Mouse (Mus musculus) forebrain, embryonic 15.5 days (tissue): ENCODE data around the gene Hivep2. TPM values are rescaled to one million over a fixed set of nuclear protein-coding genes. Genes with fewer than 3 reads are reported as not detected.

Source experiments
- ATAC-seq: fragments of 200-750 bp; cut with Nextera tagmentation; replicated peaks from 2 replicates; pipeline ENCODE4 v1.8.0; 2017; ENCODE audit warnings: mild to moderate bottlenecking, moderate TSS enrichment, moderate library complexity
- H3K27ac ChIP-seq: fragments of 300-500 bp; sonication (generic); replicated peaks from 2 replicates; pipeline ENCODE4 v1.5.1; 2015; ENCODE audit warnings: mild to moderate bottlenecking, inconsistent platforms
- H3K27me3 ChIP-seq: fragments of 300-500 bp; sonication (generic); 2 replicates; pipeline ENCODE4 v1.6.1; 2015; ENCODE audit warnings: inconsistent platforms
- H3K36me3 ChIP-seq: fragments of 300-500 bp; sonication (generic); 2 replicates; pipeline ENCODE4 v1.6.1; 2015; ENCODE audit warnings: mild to moderate bottlenecking, inconsistent platforms
- H3K4me1 ChIP-seq: fragments of 300-500 bp; sonication (generic); 2 replicates; pipeline ENCODE4 v1.6.1; 2015; ENCODE audit warnings: inconsistent platforms
- H3K4me2 ChIP-seq: fragments of 300-500 bp; sonication (generic); replicated peaks from 2 replicates; pipeline ENCODE4 v1.6.1; 2015; ENCODE audit warnings: mild to moderate bottlenecking, inconsistent platforms
- H3K4me3 ChIP-seq: fragments of 300-500 bp; sonication (generic); 2 replicates; pipeline ENCODE4 v1.5.1; 2015; ENCODE audit warnings: mild to moderate bottlenecking, inconsistent platforms
- H3K9ac ChIP-seq: fragments of 300-500 bp; sonication (generic); replicated peaks from 2 replicates; pipeline ENCODE4 v1.6.1; 2015; ENCODE audit warnings: mild to moderate bottlenecking, inconsistent platforms
- H3K9me3 ChIP-seq: fragments of 300-500 bp; sonication (generic); 2 replicates; pipeline ENCODE4 v1.6.1; 2016; ENCODE audit warnings: inconsistent platforms
- WGBS: fragments of 180-500 bp; shearing (Covaris S2); methylation state at CpG from one replicate; pipeline ENCODE4 v1.1.7; 2015; ENCODE audit warnings: mixed read lengths; 5-methylcytosine and 5-hydroxymethylcytosine counted together
- polyA plus RNA-seq: library from polyadenylated mRNA; unstranded; fragments of >200 nt; fragmentation: Nextera tagmentation; extraction: Ambion mirVana; gene quantifications from 2 replicates; pipeline ENCODE4 v1.2.1, GENCODE M21; 2015

The Hivep2 gene
- 27.1 and 28.3 TPM in 2 replicates for polyA plus RNA-seq

DNA sequence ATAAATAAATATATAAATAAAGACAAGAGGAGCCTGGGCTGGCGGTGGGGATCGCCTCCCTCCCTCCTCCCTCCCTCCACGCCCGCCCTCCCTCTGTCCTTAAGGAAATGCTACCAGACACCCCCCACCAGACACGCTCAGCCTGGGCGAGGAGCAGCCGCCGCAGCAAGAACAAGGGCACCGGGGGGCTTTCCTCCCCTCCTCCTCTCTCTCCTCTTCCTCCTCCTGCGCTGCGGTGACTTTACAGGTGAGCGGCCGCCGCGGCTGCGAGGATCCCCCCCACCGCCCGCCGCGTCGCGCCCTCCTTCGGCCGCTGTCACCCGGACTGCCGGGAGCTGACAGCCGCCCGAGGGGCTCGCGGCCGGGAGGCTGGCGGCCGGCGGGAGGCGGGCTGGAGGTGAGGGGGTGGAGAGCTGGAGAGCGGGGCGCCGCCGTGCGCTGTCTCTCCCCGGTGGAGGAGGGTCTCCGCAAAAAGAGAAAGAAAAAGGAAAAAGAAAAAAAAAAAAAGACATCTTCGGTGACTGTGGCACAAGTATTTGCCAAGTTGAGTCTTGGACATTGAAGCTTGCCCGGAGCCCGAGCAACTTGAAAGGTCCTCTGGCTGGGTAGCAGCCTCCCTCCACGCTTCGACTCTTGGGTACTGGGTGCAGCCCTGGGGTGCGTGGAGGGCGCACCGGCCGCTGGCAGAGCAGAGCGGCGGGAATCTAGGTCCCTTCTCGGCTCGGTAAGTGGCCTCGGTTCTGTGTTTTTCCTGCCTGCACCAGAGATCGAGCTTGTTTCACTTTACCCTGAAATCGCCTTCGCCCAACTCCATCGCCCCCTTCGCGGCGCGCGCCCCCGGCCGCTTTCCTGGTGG lies at the start of gene Hivep2:
Hivep2 (plus strand) TSS at position 102 of the 856 bp plus-strand sequence.
- Histone ChIP-seq H3K9me3 (no peaks in the 10 kb centered on the region), H3K4me1 (peaks cover 15% of the 10 kb centered on the region), H3K27ac (peak within 1 kb of the TSS; percentile 98), H3K4me2 (peak within 1 kb of the TSS; percentile 94), H3K9ac (peak within 1 kb of the TSS; percentile 84), H3K36me3 (no peaks in the 10 kb centered on the region), H3K4me3 (peak within 1 kb of the TSS; percentile 75), H3K27me3 (0 out of 2 replicates have a peak, but pooled peaks cover 5% of the 10 kb centered on the region)
- peak; percentile 42 for ATAC-seq
- WGBS: under 1% methylated on average over 60 of the region's 67 CpGs

DNA sequence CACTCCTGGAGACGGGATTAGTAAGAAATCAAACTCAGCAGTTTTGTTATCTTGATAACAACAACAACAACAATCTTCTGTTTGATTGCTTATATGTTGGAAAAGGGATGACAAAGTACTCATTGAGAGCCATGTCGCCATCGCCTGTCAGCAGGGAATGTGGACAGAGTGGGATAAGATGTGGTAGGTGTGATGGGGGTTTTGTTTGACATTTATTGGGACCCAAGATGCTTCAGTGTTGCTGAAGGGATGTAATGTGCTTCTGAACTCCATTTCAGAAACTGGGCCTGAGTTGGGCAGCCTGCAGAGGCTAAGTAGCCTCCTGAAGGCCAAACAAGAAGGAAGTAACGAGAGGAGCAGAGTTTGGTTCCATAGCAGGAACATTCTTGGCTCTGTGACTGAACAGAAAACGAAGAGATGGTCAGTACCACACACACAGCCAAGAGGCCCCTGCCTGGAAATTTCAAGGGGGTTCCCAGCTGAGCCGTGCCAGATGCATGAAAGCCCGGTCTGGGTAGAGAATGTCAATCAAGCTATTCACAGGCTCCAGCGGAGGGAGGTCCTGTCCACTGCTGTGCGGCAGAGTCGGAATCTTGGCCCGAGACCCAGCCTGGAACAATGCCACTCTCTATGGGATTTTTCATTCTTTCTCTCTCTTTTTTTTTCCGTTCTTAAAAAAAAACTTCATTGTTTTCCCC lies 49.1 kb upstream of the Hivep2 start:
- no peak overlapping the region for H3K4me3 ChIP-seq
- 0 out of 2 replicates have a peak overlapping the region, but pooled peaks have one; percentile 1 for H3K27ac ChIP-seq
- H3K4me2 ChIP-seq: peak overlapping the region; percentile 6; the same call in 1 of the 2 replicates
- H3K9ac ChIP-seq: no peak overlapping the region
- H3K36me3 ChIP-seq: no peaks in the 10 kb centered on the region
- peaks cover 7% of the 10 kb centered on the region for H3K4me1 ChIP-seq
- no peaks in the 10 kb centered on the region for H3K27me3 ChIP-seq
- ATAC-seq: peak; percentile 96
- 15% methylated on average over 12 of the region's 12 CpGs for WGBS
- H3K9me3 ChIP-seq: no peaks in the 10 kb centered on the region

DNA sequence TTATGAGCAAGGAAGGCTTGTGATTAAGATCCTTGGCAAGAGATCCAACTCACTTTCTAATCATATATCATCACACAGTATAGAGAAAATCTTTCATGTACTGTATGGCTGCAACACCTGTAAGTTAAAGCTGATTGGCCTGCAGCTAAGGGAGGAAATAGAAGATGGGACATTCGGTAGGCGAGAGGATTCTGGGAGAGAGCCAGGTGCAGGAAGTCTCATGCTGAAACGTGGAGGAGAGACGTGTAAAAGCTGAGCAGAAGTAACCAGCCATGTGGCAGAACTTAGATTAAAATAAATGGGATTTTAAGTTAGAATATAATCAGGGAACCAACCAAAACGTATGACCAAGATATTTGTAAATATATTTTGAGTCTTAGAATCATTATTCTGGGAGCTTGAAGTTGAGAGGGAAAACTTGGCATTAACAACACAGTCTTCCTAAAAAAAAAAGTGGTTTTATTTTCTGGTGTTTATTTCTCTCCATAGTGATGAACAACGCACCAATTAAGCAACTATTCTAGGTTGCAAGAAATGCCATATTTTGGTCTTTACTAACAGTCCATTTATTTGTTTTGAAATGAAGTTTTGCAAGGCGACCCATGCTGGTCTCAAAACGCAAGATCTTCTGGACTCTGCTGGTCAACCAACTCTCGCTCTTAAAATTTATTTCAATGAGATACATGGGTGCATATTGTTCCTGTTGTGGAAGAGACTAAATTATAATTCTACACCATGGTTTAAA lies 44.1 kb upstream of the Hivep2 start:
- no peak overlapping the region for H3K27ac ChIP-seq
- H3K4me2 ChIP-seq: no peak overlapping the region
- 85% methylated on average over 9 of the region's 9 CpGs for WGBS
- no peak overlapping the region for H3K4me3 ChIP-seq
- no peaks in the 10 kb centered on the region for H3K9me3 ChIP-seq
- H3K36me3 ChIP-seq: no peaks in the 10 kb centered on the region
- H3K27me3 ChIP-seq: no peaks in the 10 kb centered on the region
- no peak for ATAC-seq
- H3K4me1 ChIP-seq: peaks cover 3% of the 10 kb centered on the region
- H3K9ac ChIP-seq: no peak overlapping the region

DNA sequence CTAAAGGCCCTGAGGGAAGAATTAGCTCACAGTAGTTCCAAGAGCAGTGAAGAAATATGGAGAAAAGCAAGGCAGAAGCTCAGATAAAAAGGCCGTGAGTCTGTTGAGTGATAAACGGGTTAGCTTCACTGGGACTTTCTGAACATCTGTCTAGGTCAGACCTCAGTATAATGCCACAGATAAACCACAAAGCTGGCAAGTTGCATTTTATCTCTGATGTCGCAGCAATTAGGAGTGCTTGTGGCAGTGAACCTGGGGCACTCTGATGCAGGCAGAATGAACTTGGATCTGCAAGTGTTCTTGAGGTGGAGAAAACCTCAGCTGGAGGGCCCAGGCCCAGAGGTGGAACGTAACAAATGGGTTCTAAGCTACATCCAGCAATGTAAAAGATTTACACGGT lies 36.6 kb upstream of the Hivep2 start:
- no peak for ATAC-seq
- no peak overlapping the region for H3K4me2 ChIP-seq
- H3K36me3 ChIP-seq: no peaks in the 10 kb centered on the region
- no peak overlapping the region for H3K27ac ChIP-seq
- no peaks in the 10 kb centered on the region for H3K27me3 ChIP-seq
- H3K9me3 ChIP-seq: no peaks in the 10 kb centered on the region
- H3K4me1 ChIP-seq: no peaks in the 10 kb centered on the region
- no peak overlapping the region for H3K4me3 ChIP-seq
- no peak overlapping the region for H3K9ac ChIP-seq
- 87% methylated on average over 5 of the region's 5 CpGs for WGBS

DNA sequence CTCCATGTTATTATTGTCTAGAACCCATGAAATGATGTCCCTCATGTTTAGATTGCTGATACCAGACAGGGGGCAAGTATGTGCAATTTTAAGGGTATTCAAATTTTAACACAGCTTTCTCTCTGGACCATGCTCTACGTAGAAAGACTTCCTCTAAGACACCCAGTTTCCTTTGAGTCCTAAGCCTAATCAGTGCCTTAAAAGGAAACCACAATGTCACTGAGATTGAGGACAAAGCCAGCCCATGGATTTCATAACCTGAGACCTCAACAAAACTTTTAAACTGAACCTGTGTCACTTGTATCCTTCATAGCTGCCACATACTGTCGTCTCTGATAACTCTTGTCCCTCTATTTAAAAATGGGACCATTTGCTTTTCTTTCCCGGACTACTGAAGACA lies 33.7 kb upstream of the Hivep2 start:
- WGBS: 77% methylated on average over 3 of the region's 3 CpGs
- Histone ChIP-seq H3K4me3 (no peak overlapping the region), H3K27ac (no peak overlapping the region), H3K27me3 (no peaks in the 10 kb centered on the region), H3K4me1 (no peaks in the 10 kb centered on the region), H3K36me3 (no peaks in the 10 kb centered on the region), H3K9ac (no peak overlapping the region), H3K9me3 (no peaks in the 10 kb centered on the region), H3K4me2 (no peak overlapping the region)
- no peak for ATAC-seq

DNA sequence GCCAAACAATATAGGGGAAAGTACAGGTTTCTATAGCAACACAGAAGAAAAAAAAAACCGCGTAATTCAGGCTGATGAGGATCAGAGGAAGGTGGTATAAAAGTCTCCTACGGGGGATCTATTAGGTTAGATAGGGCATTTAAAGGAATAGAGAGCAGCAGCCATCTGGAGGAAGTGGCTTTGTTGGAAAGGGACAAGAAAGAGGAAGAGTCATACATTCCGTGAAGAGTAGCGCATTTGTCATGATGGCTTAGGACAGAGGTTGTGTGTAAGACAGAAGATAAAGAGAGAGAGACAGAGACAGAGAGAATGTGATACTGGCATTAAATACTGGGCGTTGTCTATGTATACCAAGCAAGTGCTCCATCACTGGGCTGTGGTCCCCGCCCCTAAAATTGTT lies 32.6 kb upstream of the Hivep2 start:
- 81% methylated on average over 7 of the region's 7 CpGs for WGBS
- Histone ChIP-seq H3K4me2 (no peak overlapping the region), H3K4me3 (no peak overlapping the region), H3K4me1 (no peaks in the 10 kb centered on the region), H3K27me3 (no peaks in the 10 kb centered on the region), H3K27ac (no peak overlapping the region), H3K9ac (no peak overlapping the region), H3K36me3 (no peaks in the 10 kb centered on the region), H3K9me3 (no peaks in the 10 kb centered on the region)
- ATAC-seq: no peak

DNA sequence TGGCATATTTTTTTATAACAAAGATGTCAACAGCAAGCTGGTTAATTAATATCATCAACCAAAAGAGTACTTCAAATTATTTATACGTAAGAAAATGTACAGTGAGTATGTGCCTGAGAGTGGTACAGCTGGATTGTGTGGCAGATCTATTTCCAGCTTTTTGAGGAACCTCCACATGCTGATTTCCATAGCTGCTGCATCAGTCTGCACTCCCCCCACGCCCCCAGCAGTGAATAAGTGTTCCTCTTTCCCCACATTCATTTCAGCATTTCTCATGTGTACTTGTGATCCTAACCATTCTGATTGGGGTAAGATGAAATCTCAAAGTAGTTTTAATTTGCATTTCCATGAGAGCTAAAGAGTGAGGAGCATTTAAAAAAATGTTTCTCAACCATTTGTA lies 30.2 kb upstream of the Hivep2 start:
- no peaks in the 10 kb centered on the region for H3K9me3 ChIP-seq
- no peak overlapping the region for H3K9ac ChIP-seq
- 71% methylated on average over 2 of the region's 2 CpGs for WGBS
- H3K4me1 ChIP-seq: no peaks in the 10 kb centered on the region
- H3K4me3 ChIP-seq: no peak overlapping the region
- no peaks in the 10 kb centered on the region for H3K36me3 ChIP-seq
- no peak overlapping the region for H3K4me2 ChIP-seq
- H3K27ac ChIP-seq: no peak overlapping the region
- no peak for ATAC-seq
- no peaks in the 10 kb centered on the region for H3K27me3 ChIP-seq

DNA sequence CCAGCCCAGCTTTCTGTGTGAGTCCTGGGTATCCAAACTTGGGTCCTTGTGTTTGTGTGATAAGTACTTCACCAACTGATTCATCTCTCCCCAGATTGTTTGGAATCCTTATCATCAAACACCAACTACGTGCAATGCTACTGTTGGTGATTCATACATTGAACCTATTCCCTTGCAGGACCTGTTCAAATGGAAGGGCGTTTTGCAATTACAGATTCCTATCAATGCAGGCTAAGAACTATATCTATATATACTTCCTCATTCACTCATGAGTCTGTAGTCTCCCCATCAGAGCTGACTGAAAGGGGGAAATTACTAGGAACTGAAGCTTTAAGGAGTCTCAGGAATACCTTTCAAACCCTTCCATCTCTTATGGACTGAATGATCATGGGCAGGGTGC lies 24.5 kb upstream of the Hivep2 start:
- Histone ChIP-seq H3K27ac (no peak overlapping the region), H3K27me3 (no peaks in the 10 kb centered on the region), H3K4me3 (no peak overlapping the region), H3K4me1 (no peaks in the 10 kb centered on the region), H3K9me3 (no peaks in the 10 kb centered on the region), H3K9ac (no peak overlapping the region), H3K36me3 (no peaks in the 10 kb centered on the region), H3K4me2 (no peak overlapping the region)
- no peak for ATAC-seq
- 94% methylated on average over 2 of the region's 2 CpGs for WGBS

DNA sequence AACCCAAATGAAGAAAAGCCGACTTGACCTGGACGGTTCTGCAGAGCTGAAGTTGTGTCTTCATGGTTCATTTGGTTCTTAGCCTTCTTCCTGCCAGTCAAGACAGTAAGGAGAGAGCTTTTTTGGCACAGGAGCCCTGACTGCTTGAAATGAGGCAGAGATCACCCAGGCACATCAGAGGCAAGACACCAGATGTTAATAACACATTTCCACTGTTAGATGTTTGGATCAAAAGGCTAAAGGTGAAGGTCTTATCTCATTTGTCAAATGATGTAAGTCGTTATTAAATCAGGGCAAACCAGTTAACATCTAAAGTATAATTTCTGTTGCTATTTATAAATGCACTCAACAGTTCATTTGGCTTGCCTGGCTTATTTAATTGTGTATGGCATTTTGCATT lies 22.2 kb upstream of the Hivep2 start:
- H3K4me1 ChIP-seq: no peaks in the 10 kb centered on the region
- H3K9me3 ChIP-seq: no peaks in the 10 kb centered on the region
- no peaks in the 10 kb centered on the region for H3K27me3 ChIP-seq
- H3K4me2 ChIP-seq: no peak overlapping the region
- no peak overlapping the region for H3K9ac ChIP-seq
- no peak overlapping the region for H3K4me3 ChIP-seq
- H3K27ac ChIP-seq: no peak overlapping the region
- no peak for ATAC-seq
- 46% methylated on average over 3 of the region's 3 CpGs for WGBS
- no peaks in the 10 kb centered on the region for H3K36me3 ChIP-seq

DNA sequence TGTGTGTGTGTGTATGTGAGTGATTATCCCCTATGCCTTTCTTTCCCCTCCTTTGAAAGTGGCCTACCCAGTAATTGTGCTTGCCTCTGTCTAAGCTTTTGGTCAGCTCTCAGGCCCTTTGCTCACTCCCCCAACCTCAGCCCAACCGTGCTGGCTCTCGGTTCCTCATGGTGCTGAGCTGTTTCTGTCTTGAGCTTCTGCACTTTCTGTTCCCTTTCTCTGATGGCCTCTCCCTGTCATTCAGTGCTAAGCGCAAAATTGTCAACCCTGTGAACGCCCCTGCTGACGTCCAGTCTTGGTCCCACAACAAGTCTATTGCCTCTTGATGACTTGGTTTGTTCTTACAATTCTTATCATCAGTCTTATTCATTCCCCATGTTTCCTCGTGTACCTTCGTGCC lies 19.4 kb upstream of the Hivep2 start:
- Histone ChIP-seq H3K4me1 (no peaks in the 10 kb centered on the region), H3K9me3 (no peaks in the 10 kb centered on the region), H3K9ac (no peak overlapping the region), H3K4me3 (no peak overlapping the region), H3K27ac (no peak overlapping the region), H3K36me3 (no peaks in the 10 kb centered on the region), H3K27me3 (no peaks in the 10 kb centered on the region), H3K4me2 (no peak overlapping the region)
- no peak for ATAC-seq
- WGBS: 51% methylated on average over 7 of the region's 7 CpGs

DNA sequence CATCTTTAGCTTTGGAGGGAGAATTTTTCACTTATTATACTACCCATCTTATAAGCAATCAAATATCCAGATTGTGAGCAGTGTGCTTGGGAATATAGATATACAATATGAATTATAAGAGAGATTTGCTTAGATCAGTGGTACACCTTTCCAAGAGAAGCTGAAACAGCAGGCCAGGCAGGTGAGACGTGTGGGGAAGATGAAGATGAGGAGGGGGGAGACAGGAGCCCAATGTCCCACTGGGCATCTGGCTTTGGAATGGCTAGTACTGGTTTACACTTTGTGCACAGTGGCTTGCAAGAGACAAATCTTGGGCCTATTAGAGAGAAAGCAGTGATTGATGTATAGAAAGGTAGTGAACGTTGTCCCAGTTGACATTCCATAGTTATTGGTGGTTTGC lies 2.9 kb upstream of the Hivep2 start:
- H3K9ac ChIP-seq: no peak overlapping the region
- H3K27me3 ChIP-seq: 0 out of 2 replicates have a peak, but pooled peaks cover 5% of the 10 kb centered on the region
- WGBS: 71% methylated on average over 2 of the region's 2 CpGs
- ATAC-seq: no peak
- peaks cover 3% of the 10 kb centered on the region for H3K4me1 ChIP-seq
- H3K4me3 ChIP-seq: no peak overlapping the region
- H3K4me2 ChIP-seq: no peak overlapping the region
- H3K27ac ChIP-seq: no peak overlapping the region
- H3K36me3 ChIP-seq: no peaks in the 10 kb centered on the region
- H3K9me3 ChIP-seq: no peaks in the 10 kb centered on the region
